Mouse (Mus musculus): ENCODE measurements at regions not wholly inside any gene's neighbourhood (a gene's known extent, or its start where the extent isn't known, plus 50 kb on each side); places are given as distances from the start of the nearest gene placed in this dataset.

- Histone ChIP-seq H3K36me3 (ENCODE audit: insufficient read depth, low read length) (no peaks in the 10 kb centered on the region), H3K4me2 (ENCODE audit: low read length) (no peak overlapping the region), H3K27ac (no peak overlapping the region), H3K4me1 (replicated peaks; ENCODE audit: insufficient read depth, low read length) (no peaks in the 10 kb centered on the region), H3K4me3 (replicated peaks; ENCODE audit: low read depth, low read length) (no peak overlapping the region), H3K27me3 (ENCODE audit: insufficient read depth, low read length) (no peaks in the 10 kb centered on the region), H3K9ac (ENCODE audit: low read depth, low read length) (no peak overlapping the region), H3K9me3 (replicated peaks; ENCODE audit: low read length) (no peaks in the 10 kb centered on the region)
- WGBS = 82% methylated on average over 4 of the region's 4 CpGs
- DNase-seq (ENCODE audit: low spot score) (no peak), ATAC-seq (replicated peaks; ENCODE audit: low FRiP score, low read depth) (no peak)
- peak; percentile 38 for TF ChIP-seq CTCF (IDR thresholded peaks at IDR 0.05; ENCODE audit: low read depth)
These were observed 1351.5 kb downstream of the Rpia start for GRCm38 (mm10) chr6:69440546-69440945.
